Mouse (Mus musculus) common myeloid progenitor, adult 5-6 weeks (primary cell): Measurements from ENCODE around the gene Jkamp. TPM values are rescaled to one million over a fixed set of nuclear protein-coding genes. Genes with fewer than 3 reads are reported as not detected.
"Not testable (repeated sequence)": the region's sequence is repeated elsewhere in the genome, so short reads cannot be mapped to it uniquely, and the experiment has no call there.

ENCODE experiments used
- ATAC-seq: replicated peaks from 2 replicates; pipeline ENCODE4 v1.8.0; 2016; ENCODE audit warnings: low read depth, mild to moderate bottlenecking, moderate TSS enrichment, inconsistent platforms; ENCODE audit not compliant: poor library complexity, severe bottlenecking
- total RNA-seq: library from RNA; stranded (forward); fragments of 200-1000, 187-1606 nt; gene quantifications from 2 replicates; pipeline ENCODE4 v1.2.3, GENCODE M21; 2017

Jkamp gene
- 33.1 and 54.9 TPM in 2 replicates for total RNA-seq

- peak; percentile 89 for ATAC-seq
These were observed at the start of gene Jkamp, which contains the start of gene L3hypdh for GRCm38 (mm10) chr12:72085329-72086165. Gene Jkamp (plus strand): TSS chr12:72085589. Gene L3hypdh (minus strand): TSS chr12:72085439.

- no peak for ATAC-seq
These were observed 49.2 kb upstream of the Jkamp start for GRCm38 (mm10) chr12:72036097-72036661.

- ATAC-seq = no peak
These were observed 48.3 kb upstream of the Jkamp start for GRCm38 (mm10) chr12:72037049-72037448.

GRCm38 (mm10) chr12:72038866-72039265 lies 46.5 kb upstream of the Jkamp start:
- no peak for ATAC-seq

- no peak for ATAC-seq
These were observed 45.9 kb upstream of the Jkamp start for GRCm38 (mm10) chr12:72039501-72039900.

GRCm38 (mm10) chr12:72041238-72041637 lies 44.2 kb upstream of the Jkamp start:
- no peak for ATAC-seq

GRCm38 (mm10) chr12:72047513-72047912 lies 37.9 kb upstream of the Jkamp start:
- peak; percentile 65; the same call in 1 of the 2 replicates for ATAC-seq

GRCm38 (mm10) chr12:72050156-72050555 lies 35.2 kb upstream of the Jkamp start:
- not testable (repeated sequence) for ATAC-seq

- ATAC-seq = no peak
These were observed 34.6 kb upstream of the Jkamp start for GRCm38 (mm10) chr12:72050821-72051220.

- ATAC-seq = no peak
These were observed 32.8 kb upstream of the Jkamp start for GRCm38 (mm10) chr12:72052571-72052970.

GRCm38 (mm10) chr12:72053303-72053702 lies 32.1 kb upstream of the Jkamp start:
- ATAC-seq = 0 out of 2 replicates have a peak, but pooled peaks have one; percentile 36

- ATAC-seq = no peak
These were observed 31.5 kb upstream of the Jkamp start for GRCm38 (mm10) chr12:72053851-72054250.

- no peak for ATAC-seq
These were observed 27.6 kb upstream of the Jkamp start for GRCm38 (mm10) chr12:72057780-72058179.

GRCm38 (mm10) chr12:72069626-72070326 lies 15.6 kb upstream of the Jkamp start:
- 0 out of 2 replicates have a peak, but pooled peaks have one; percentile 4 for ATAC-seq

- peak; percentile 91 for ATAC-seq
These were observed 14.8 kb upstream of the Jkamp start, which contains the start of gene Gpr135 for GRCm38 (mm10) chr12:72070327-72071269. Gene Gpr135 (minus strand): TSS chr12:72071125.

GRCm38 (mm10) chr12:72078248-72078647 lies 7.1 kb upstream of the Jkamp start:
- no peak for ATAC-seq

GRCm38 (mm10) chr12:72081961-72082360 lies 3.4 kb upstream of the Jkamp start:
- no peak for ATAC-seq

- no peak for ATAC-seq
These were observed 3.0 kb upstream of the Jkamp start for GRCm38 (mm10) chr12:72082370-72082769.

- ATAC-seq = no peak
These were observed 2.1 kb upstream of the Jkamp start for GRCm38 (mm10) chr12:72083265-72083664.
